Mouse (Mus musculus) 3T3-L1 (cell line): Measurements from ENCODE around the gene Kcnq4.

ENCODE experiments used
- DNase-seq: peaks from one replicate; pipeline ENCODE4 v3.0.0-alpha.2; 2015; ENCODE audit warnings: low read depth, low spot score

Gene Kcnq4

DNA sequence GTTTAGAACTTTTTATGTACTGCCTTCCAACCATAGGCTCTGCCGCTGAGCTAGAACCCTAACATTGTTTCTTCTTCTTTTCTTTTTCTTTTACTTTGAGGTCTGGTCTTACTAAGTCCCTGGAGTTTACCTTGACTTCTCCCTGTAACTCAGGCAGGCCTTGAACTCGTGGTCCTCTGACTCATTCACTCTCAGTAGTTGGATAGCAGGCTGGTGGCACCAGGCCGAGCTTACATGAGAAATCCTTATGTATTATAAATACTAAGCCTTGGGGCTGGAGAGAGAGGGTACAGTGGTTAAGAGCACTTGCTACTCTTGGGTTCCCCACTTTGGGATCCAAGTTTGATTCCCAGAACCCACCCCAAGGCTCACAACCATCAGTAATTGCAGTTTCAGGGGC lies 74.8 kb downstream of the Kcnq4 start:
- no peak for DNase-seq

DNA sequence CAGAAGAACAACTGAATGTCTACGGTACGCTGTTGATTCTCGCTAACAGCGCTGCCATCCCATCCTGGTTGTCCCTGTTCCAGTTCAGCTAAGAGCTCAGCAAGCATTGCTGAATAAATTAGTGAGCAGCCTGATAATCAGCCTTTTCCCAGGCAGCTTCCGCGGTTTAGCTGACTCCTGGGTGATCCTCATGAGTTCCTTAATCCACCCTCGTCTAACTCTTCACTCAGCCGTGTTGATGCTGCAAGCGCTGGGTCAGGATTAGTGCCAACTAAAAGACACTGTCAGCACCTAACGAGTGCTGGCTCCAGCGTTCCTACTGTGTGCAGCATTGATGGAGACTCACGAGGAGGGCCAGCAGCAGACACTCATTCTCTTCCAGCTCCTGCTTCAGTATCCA lies 77.4 kb downstream of the Kcnq4 start:
- DNase-seq, result no peak

DNA sequence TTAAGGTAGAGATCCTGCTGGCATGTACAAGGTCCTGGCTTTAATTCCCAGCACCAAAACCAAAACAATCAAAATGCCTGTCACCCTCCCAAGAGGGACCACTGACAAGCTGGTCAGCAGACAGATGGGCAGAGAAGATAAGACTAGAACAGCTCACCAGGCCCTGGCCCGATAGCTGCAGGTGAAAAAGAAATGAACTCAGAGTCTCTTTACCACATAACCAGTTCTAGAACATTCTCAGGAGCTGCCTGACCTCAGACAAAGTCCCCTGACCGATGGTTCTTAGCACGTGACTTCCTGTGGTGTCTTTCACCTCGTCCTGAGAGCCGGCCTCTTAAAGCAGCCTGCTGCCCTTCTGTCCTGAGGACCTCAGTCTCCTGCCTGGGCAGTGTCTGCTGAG lies 78.8 kb downstream of the Kcnq4 start:
- DNase-seq, result no peak

DNA sequence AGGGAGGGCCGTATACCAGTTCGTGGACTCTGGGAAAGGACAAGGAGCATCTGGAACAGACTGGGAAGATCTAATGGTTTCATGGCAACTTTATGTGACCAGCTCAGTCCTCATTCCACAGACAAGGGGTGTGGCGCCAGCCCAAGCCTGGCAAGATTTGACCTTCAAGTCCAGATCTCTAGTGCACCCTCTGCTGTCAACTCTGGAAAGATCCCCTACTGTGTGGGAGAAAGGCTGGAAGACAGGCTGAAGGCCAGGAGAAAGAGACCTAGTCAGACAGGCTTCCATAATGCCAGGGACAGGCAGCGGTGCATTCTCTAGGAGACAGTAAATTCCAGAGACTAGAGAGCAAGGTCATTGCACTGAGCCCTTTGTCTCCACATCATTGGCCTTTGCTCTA lies 79.9 kb downstream of the Kcnq4 start:
- no peak for DNase-seq

DNA sequence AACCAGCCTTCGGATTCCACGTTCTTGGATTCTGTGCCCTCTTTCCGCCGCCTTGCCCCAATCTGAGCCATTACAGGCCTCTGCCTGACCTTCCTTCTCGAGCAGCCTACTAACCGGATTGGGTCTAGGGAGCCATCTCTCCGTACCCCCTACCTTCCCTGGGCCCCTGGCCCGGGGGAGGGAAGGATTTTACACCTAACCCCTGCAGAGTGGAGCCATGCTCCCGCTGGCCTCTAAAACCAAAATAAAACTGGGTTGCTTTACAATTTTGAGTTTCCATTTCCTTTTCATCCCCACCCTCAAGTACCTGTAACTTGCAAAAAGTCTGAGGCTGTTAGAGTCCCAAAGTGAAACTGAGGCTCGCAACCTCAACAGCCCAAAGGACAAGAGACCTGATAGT lies 80.9 kb downstream of the Kcnq4 start:
- no peak for DNase-seq

DNA sequence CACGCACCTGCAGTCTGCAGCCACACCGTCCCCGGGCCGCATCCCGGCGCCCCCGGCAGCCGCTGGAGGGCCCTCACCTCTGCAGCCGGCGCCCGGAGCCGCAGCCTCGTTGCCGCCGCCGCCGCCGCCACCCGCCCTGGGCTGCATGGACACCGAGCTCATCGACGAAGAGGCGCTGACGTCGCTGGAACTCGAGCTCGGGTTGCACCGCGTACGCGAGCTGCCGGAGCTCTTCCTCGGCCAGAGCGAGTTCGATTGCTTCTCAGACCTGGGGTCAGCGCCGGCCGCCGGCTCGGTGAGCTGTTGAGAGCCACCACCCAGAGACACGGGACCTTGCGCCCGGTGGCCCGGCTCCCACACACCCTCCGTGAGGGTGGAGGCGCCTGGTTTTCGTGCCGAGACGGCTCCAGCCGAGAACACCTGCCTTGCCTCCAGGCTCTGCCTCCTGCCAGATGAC lies 81.3 kb downstream of the Kcnq4 start:
- DNase-seq, result no peak

DNA sequence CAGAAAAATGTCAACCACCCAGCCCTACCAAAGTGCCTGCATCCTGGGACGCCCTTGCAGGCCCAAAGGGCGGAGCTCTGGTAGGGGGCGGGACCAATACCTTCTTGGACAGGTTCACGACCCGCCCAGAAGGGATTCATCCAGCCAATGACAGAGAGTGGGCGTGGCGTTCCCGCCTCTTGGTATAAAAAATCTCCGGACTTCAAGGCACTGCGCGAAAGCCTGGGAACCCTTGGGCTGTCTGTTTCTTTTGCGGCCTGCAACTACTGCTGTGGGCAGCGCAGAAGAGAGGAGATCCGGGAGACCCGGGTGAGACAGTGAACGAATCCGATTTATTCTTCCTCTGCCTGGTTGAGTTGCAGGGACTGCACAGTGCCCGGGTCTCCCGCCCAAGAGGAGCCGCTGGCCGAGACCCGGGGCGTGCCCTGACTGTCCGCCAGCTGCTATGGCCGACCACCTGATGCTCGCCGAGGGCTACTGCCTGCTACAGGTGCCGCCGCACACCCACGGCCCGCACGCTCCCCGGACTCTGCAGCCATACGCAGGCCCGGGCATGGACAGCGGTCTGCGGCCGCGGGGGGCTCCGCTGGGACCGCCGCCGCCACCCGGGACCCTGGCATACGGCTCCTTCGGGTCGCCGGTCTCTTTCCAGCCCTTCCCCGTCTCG lies 81.9 kb downstream of the Kcnq4 start, which contains the start of gene Cited4:
Gene Cited4, plus strand, starts transcription at position 215 of the 667 bp plus-strand sequence.
- no peak for DNase-seq

DNA sequence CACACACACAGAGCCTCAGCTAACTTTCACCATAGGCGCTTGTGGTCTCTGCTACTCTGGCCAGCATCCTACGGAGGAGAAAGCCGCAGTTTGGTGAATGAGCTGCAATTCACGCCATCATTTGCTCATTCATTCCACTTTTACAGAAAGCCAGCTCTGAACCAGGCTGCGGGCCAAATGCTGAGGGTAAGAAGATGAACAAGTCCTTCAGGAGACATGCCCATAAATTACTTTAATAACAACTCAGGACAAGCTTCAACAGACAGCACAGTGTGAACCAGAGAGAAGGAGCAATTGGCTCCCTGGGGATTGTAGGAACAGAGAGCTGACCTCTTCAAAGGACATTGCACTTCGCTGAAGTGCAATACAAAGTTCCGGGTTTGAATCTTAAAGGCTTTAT lies 82.6 kb downstream of the Kcnq4 start:
- no peak for DNase-seq

DNA sequence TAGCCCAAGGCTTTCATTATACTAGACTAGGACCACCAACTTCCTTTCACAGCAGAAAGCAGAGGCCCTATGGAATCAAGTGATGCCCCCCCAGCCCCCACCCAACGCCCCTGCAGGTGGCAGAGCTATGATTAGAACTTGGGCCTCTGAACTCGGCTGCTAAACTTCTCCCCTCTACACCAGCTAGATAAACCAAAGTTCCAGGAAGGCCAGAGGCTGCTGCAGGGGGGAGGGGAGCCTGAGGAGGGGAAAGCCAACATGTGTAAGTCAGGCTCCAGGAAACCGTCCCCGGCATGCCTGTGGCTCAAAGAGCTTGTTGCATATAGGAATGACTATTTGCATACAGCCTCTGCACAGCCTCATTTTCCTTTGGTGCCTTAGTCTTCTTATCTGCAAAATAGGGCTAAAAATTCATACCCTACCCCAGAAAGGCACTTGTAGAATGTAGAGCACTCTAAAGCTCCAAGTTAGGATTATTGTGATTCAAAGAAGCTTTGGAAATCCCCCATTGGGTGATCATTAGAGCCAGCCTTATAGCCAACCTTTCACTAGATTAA lies 83.2 kb downstream of the Kcnq4 start:
- no peak for DNase-seq

DNA sequence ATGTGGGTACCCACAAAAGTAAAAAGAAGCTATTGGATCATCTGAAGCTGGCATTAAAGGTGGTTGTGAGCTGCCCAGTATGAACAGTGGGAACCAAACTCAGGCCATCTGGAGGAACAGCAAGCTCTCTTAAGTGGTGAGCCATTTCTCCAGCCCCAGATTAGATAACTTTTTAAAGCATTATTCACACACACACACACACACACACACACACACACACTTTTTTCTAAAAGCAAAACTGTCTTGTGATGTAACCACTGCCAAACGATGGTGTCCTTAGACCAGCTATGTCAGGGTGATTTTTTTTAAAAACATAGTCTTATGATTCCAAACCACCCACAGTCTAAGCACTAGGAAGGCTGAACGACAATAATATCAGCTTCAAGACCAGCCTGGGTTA lies 83.8 kb downstream of the Kcnq4 start:
- DNase-seq, result no peak

DNA sequence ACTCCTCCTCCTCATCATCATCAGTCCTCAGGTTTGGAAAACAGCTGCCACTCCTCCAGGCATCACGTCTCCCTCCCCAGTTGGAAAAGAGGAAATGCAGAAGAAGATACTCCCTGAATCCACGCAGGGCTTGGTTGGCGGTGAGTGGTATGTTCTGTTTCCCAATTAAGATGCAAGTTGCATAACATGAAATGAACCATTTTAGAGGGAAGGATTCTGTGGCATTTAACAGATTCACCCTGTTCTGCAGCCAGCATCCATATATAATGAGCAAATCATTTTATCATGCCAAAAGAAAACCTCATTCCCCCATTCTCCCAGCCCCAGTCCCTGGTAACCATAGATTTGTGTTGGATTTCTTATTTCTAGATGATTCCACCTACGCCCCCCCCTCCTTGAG lies 87.9 kb downstream of the Kcnq4 start:
- DNase-seq, result no peak

DNA sequence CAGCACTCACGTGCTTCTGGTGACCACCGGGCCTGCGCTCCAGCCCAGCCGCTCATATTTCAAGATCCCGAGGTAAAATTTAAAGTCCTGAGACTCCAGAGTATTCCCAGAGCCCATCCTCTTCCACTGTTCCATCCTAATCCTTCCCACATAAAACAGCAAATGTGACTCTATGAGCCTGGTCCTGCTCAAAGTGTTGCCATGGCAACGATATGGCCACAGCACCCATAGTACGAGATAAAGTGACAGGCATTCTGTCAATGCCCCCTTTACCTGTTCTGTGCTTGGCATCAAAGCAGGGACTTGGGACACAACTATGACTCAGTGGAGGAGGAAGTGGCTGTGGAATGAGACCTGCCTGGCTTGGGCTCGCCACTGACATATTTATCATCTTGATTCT lies 92.5 kb downstream of the Kcnq4 start:
- no peak for DNase-seq

DNA sequence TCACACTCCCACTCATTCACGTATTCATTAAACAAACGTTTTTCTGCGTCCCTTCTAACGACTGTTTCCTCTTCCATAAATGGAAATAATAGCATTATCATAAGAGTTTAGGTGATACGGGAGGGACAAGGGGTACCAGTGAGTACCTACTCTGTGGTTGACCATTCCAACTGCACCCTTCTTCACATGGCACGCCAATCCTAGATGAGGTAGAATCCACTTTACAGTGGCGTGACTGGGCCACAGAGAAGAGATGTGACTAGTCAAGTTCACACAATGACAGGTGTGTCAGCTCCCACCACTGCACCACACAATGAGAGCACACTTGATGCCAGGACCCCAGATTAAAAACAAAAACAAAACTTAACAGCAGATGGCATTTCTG lies 98.2 kb downstream of the Kcnq4 start:
- no peak for DNase-seq

DNA sequence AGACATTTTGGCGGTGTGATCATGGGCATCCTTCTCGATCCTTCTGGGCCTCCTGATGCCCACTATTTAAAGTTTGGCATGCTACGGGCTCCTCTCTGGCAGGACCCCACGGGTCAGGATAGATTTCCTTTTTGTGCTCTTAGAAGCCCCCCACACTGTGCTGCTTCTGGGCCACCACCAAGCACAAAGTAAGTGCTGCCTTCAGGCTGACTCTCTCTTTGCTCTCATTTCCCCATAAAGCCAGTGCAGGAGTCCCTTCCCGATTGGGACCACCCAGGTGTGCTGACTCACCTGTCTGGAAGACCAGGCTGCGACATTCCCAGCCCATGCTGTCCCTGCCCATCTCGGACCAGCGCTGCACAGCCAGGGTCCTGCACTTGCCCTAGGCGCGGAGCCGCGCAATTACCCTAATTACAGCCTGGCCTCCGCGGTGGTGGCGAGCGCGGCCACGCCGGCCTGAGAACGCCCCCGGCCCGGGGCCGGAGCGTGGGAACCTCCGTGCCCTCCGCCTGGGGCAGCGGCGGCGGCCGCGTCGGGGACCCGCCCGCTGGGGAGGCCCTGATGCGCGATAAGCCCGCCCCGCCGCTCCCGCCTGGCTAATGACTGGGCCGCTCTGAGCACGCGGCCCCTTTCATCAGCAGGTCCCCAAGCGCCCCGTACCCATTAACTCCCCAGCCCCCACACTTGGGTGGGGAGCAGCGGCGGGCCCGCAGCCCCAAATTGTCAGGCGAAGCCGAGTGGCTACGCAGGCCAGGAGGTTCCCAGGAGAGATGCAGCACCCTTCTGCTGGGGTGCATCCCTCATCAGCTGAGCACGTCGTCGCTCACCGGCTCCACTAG lies 98.8 kb downstream of the Kcnq4 start:
- DNase-seq, result no peak
